Mouse (Mus musculus) ES-E14 (cell line): ENCODE measurements around the gene Akap9. TPM values are rescaled to one million over a fixed set of nuclear protein-coding genes. Genes with fewer than 3 reads are reported as not detected.

Experiments used
- DNase-seq: peaks from one replicate; pipeline ENCODE4 v3.0.0-alpha.2; 2013; ENCODE audit warnings: low read depth, low spot score
- H3K27ac ChIP-seq: 2 replicates; pipeline ENCODE4 v1.5.1; 2012; ENCODE audit warnings: low read depth, mild to moderate bottlenecking, low read length, moderate library complexity, mixed read lengths; ENCODE audit not compliant: poor library complexity, insufficient read depth, severe bottlenecking
- H3K36me3 ChIP-seq: 2 replicates; pipeline ENCODE4 v1.6.1; 2012; ENCODE audit warnings: mild to moderate bottlenecking, low read length, moderate library complexity, mixed read lengths; ENCODE audit not compliant: control insufficient read depth, poor library complexity, insufficient read depth, severe bottlenecking
- H3K4me1 ChIP-seq, 2 experiments: fragments of 150-350 bp in 1 of 2; sonication (generic) in 1 of 2; 2 replicates each; pipeline ENCODE4 v1.6.1; 2012; ENCODE audit warnings: low read length in 2 of 2, mild to moderate bottlenecking in 1 of 2, mixed read lengths in 1 of 2; ENCODE audit not compliant: control insufficient read depth in 2 of 2, insufficient read depth in 2 of 2, poor library complexity in 1 of 2
- H3K4me3 ChIP-seq, 2 experiments: fragments of 150-350 bp in 1 of 2; sonication (generic) in 1 of 2; 2 replicates each; pipeline ENCODE4 v1.5.1; 2012; ENCODE audit warnings: low read length in 2 of 2, low read depth in 1 of 2, mild to moderate bottlenecking in 1 of 2, mixed read lengths in 1 of 2; ENCODE audit not compliant: insufficient read depth in 1 of 2, poor library complexity in 1 of 2, severe bottlenecking in 1 of 2
- H3K9ac ChIP-seq: 2 replicates; pipeline ENCODE4 v1.6.1; 2012; ENCODE audit warnings: low read depth, mild to moderate bottlenecking, low read length, mixed read lengths; ENCODE audit not compliant: poor library complexity, insufficient read depth, severe bottlenecking
- H3K9me3 ChIP-seq: fragments of 150-350 bp; sonication (generic); 2 replicates; pipeline ENCODE4 v1.6.1; 2012; ENCODE audit warnings: low read depth, mild to moderate bottlenecking, low read length; ENCODE audit not compliant: control insufficient read depth, insufficient read depth
- CHD2 ChIP-seq: IDR thresholded peaks from 2 replicates; pipeline ENCODE4 v1.6.1; 2014; ENCODE audit warnings: mild to moderate bottlenecking, low read depth, low read length, inconsistent platforms
- HCFC1 ChIP-seq: IDR thresholded peaks from 2 replicates; pipeline ENCODE4 v1.6.1; 2012; ENCODE audit warnings: low read length, inconsistent platforms, borderline replicate concordance; ENCODE audit not compliant: insufficient read depth
- MAFK ChIP-seq: IDR thresholded peaks from 2 replicates; pipeline ENCODE4 v1.6.1; 2014; ENCODE audit warnings: mild to moderate bottlenecking, low read depth, low read length, inconsistent platforms; ENCODE audit not compliant: insufficient read depth
- ZC3H11A ChIP-seq: IDR thresholded peaks from 2 replicates; pipeline ENCODE4 v1.6.1; 2012; ENCODE audit warnings: low read depth, mild to moderate bottlenecking, inconsistent platforms, low read length, borderline replicate concordance
- ZNF384 ChIP-seq: IDR thresholded peaks from 2 replicates; pipeline ENCODE4 v1.6.1; 2012; ENCODE audit warnings: low read depth, low read length, inconsistent platforms
- in situ Hi-C, 2 experiments: fragments of 600-800 bp; cut with MboI; formaldehyde crosslinking; loops; one replicate each; pipeline ENCODE4 v1.15.1; 2025; ENCODE audit warnings: low sequenced_read_pairs in 2 of 2, inconsistent platforms in 1 of 2; ENCODE audit not compliant: unreplicated experiment in 2 of 2
- total RNA-seq: library from RNA; depleted of rRNA; stranded (reverse); fragments of 300-350 nt; gene quantifications from 2 replicates; pipeline ENCODE4 v1.2.3, GENCODE M21; 2012

Gene Akap9
- total RNA-seq, 1 experiment: 33.3 TPM

DNA sequence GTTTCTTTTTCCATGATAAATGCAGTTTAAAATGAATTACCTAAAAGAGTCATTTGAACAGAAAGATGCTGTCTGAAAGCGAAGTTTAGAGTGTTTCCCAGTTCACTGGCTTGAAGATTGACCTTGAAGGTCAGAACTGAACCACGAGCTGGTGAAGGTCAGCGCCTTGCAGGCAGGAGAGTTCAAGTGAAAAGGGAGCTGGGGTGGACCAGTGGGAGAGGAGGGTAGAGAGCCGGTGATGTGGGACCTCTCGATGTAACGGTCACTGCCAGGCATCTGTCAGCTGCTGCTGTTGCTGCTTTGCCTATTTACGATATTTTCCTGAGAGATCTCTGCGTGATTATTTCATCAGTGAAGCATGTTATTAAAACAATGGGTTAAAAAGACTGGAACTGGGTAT, 111.5 kb downstream of the Akap9 start:
- no peaks in the 10 kb centered on the region for H3K4me1 ChIP-seq
- H3K9ac ChIP-seq: no peak overlapping the region
- DNase-seq: no peak
- H3K36me3 ChIP-seq: peaks cover 8% of the 10 kb centered on the region; the same call in 1 of the 2 replicates
- no peaks in the 10 kb centered on the region for H3K9me3 ChIP-seq
- no peak overlapping the region for H3K27ac ChIP-seq
- TF ChIP-seq ZC3H11A (no peak), ZNF384 (no peak), MAFK (no peak), CHD2 (no peak), HCFC1 (no peak)
- H3K4me3 ChIP-seq: no peak overlapping the region
- in situ Hi-C loops: no loop called here

DNA sequence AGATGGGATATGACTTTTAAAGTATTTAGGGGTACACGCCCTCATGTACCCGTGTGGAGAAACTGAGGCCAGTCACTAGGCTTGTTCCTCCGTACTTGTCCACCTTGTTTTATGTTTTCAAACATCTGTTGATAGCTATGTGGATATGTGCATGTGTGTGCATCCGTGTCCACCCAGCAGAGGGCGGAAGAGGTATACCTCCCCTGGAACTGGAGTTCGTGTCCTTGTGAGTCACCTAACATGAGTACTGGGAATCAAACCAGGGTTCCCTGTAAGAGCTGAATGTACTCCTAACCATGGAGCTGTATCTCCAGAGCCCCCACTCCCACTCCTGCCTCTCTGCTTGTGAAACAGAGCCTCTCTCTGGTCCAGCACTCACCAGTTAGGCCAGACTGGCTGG, 112.5 kb downstream of the Akap9 start:
- no peaks in the 10 kb centered on the region for H3K4me1 ChIP-seq
- no peak overlapping the region for H3K27ac ChIP-seq
- TF ChIP-seq MAFK: no peak
- TF ChIP-seq HCFC1: no peak
- TF ChIP-seq CHD2: no peak
- no peak for TF ChIP-seq ZC3H11A
- TF ChIP-seq ZNF384: no peak
- peaks cover 6% of the 10 kb centered on the region; the same call in 1 of the 2 replicates for H3K36me3 ChIP-seq
- H3K9me3 ChIP-seq: no peaks in the 10 kb centered on the region
- in situ Hi-C loops: no loop called here
- no peak for DNase-seq
- H3K4me3 ChIP-seq: no peak overlapping the region
- H3K9ac ChIP-seq: no peak overlapping the region

DNA sequence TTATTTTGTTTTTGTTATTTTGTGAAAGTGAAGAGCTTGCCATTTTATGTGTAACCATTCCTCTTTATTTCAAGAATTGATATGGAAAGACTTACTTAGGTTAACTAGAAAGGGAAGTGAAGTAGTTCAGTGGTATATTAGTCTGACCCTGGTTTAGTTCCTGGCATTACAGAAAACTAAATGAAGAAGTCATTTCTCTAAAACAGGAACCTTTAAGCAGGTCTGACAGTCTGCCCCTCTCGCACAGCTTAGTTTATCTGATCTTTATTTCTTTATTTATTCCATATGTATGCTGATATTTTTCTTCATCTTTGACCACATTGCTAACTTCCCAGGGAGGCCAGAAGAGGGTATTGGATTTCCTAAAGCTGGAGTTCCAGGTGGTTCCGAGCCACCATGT, 113.1 kb downstream of the Akap9 start:
- Histone ChIP-seq H3K27ac (no peak overlapping the region), H3K9me3 (no peaks in the 10 kb centered on the region), H3K4me3 (no peak overlapping the region), H3K4me1 (no peaks in the 10 kb centered on the region), H3K36me3 (peaks cover 5% of the 10 kb centered on the region; the same call in 1 of the 2 replicates), H3K9ac (no peak overlapping the region)
- no peak for DNase-seq
- TF ChIP-seq ZC3H11A (no peak), ZNF384 (no peak), MAFK (no peak), CHD2 (no peak), HCFC1 (no peak)
- in situ Hi-C loops: no loop called here

DNA sequence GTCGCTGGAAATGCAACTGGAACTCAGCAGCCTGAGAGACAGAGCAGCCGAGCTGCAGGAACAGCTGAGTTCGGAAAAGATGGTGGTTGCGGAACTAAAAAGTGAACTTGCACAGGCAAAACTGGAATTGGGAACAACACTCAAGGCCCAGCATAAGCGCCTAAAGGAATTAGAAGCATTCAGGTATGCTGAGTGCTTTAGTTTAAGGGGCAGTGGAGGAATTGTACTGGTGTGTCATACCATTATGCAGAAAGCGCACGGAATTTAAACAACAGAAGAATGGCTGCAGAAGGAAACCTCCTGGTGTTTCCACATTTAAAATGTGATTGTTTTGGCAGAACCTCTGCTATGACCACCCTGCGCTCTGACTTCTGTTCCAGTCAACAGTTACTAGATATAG, 132.5 kb downstream of the Akap9 start:
- no peak for DNase-seq
- Histone ChIP-seq H3K4me3 (no peak overlapping the region), H3K9me3 (no peaks in the 10 kb centered on the region), H3K36me3 (peaks cover 5% of the 10 kb centered on the region; the same call in 1 of the 2 replicates), H3K27ac (no peak overlapping the region), H3K4me1 (no peaks in the 10 kb centered on the region), H3K9ac (no peak overlapping the region)
- in situ Hi-C loops: no loop called here
- no peak for TF ChIP-seq ZNF384
- no peak for TF ChIP-seq CHD2
- no peak for TF ChIP-seq HCFC1
- TF ChIP-seq ZC3H11A: no peak
- TF ChIP-seq MAFK: no peak
